Mouse (Mus musculus): ENCODE measurements at regions not wholly inside any gene's neighbourhood (a gene's known extent, or its start where the extent isn't known, plus 50 kb on each side); places are given as distances from the start of the nearest gene placed in this dataset.

DNA sequence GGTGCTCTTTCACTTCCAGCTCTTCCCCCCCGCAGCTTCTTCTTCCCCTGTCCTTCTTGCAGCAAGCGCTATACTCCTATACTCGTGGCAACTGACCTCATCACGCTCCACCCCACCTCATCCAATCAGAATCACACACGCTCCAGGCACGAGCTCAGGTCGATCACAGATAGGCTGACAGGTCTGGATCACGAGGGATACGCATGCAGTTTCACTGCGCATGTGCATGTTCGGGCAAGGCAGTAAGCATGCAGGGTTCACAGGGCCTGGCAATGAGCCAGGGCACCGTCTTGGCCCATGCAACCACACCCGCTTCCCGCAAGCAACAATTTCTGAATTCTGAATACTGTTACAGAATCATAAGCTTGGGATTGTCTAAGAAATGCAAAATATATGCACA is 701.9 kb downstream of the Trib2 start:
- TF ChIP-seq CTCF (IDR thresholded peaks at IDR 0.05; ENCODE audit: insufficient read depth, low read depth, low read length) (no peak), POLR2A (IDR thresholded peaks at IDR 0.05; ENCODE audit: insufficient read depth, low read depth, low read length) (no peak)
